Mouse (Mus musculus) MEL (cell line): ENCODE measurements at regions not wholly inside any gene's neighbourhood (a gene's known extent, or its start where the extent isn't known, plus 50 kb on each side); places are given as distances from the start of the nearest gene placed in this dataset.

Experiments used
- CTCF ChIP-seq, 3 experiments: IDR thresholded peaks in 2 of 3; conservative IDR thresholded peaks in 1 of 3; 2 replicates each; pipeline ENCODE4 v1.5.1; 2011 to 2012; ENCODE audit warnings: low read length in 3 of 3, low read depth in 2 of 3, mild to moderate bottlenecking in 2 of 3, improper control_type of control experiment in 1 of 3, inconsistent platforms in 1 of 3, mixed read lengths in 1 of 3, moderate library complexity in 1 of 3; ENCODE audit not compliant: control insufficient read depth in 1 of 3, insufficient read depth in 1 of 3, poor library complexity in 1 of 3, severe bottlenecking in 1 of 3
- ELF1 ChIP-seq: IDR thresholded peaks from 2 replicates; pipeline ENCODE4 v1.6.1; 2014; ENCODE audit warnings: low read depth, mild to moderate bottlenecking, inconsistent platforms, low read length, improper control_type of control experiment, moderate library complexity
- GABPA ChIP-seq: IDR thresholded peaks from 2 replicates; pipeline ENCODE4 v1.6.1; 2012; ENCODE audit warnings: low read depth, mild to moderate bottlenecking, inconsistent platforms, low read length, improper control_type of control experiment, moderate library complexity
- GATA1 ChIP-seq: IDR thresholded peaks from 2 replicates; pipeline ENCODE4 v1.6.1; 2011; ENCODE audit warnings: low read depth, low read length, improper control_type of control experiment
- HCFC1 ChIP-seq: IDR thresholded peaks from 2 replicates; pipeline ENCODE4 v1.6.1; 2012; ENCODE audit warnings: low read depth, mild to moderate bottlenecking, inconsistent platforms, low read length, improper control_type of control experiment, moderate library complexity
- JUND ChIP-seq: IDR thresholded peaks from 2 replicates; pipeline ENCODE4 v1.6.1; 2011; ENCODE audit warnings: low read depth, mild to moderate bottlenecking, improper control_type of control experiment, low read length
- MAFK ChIP-seq: IDR thresholded peaks from 2 replicates; pipeline ENCODE4 v1.6.1; 2011; ENCODE audit warnings: low read depth, mild to moderate bottlenecking, low read length, improper control_type of control experiment, borderline replicate concordance
- MYC ChIP-seq: IDR thresholded peaks from 2 replicates; pipeline ENCODE4 v1.6.1; 2011; ENCODE audit warnings: low read depth, mild to moderate bottlenecking, low read length, improper control_type of control experiment, moderate library complexity
- POLR2A ChIP-seq, 2 experiments: IDR thresholded peaks; 2 replicates each; pipeline ENCODE4 v1.6.1; 2011 to 2012; ENCODE audit warnings: low read length in 2 of 2, mild to moderate bottlenecking in 2 of 2, control low read depth in 1 of 2, improper control_type of control experiment in 1 of 2, low read depth in 1 of 2, moderate library complexity in 1 of 2; ENCODE audit not compliant: control insufficient read depth in 1 of 2, insufficient read depth in 1 of 2, poor library complexity in 1 of 2
- TAL1 ChIP-seq: IDR thresholded peaks from 2 replicates; pipeline ENCODE4 v1.6.1; 2012; ENCODE audit warnings: mild to moderate bottlenecking, inconsistent platforms, low read length, moderate library complexity, mixed read lengths
- TCF12 ChIP-seq: IDR thresholded peaks from 2 replicates; pipeline ENCODE4 v1.6.1; 2014; ENCODE audit warnings: low read depth, mild to moderate bottlenecking, inconsistent platforms, low read length, improper control_type of control experiment, moderate library complexity
- USF2 ChIP-seq, 2 experiments: IDR thresholded peaks; 2 replicates each; pipeline ENCODE4 v1.6.1; 2011 to 2012; ENCODE audit warnings: improper control_type of control experiment in 2 of 2, low read length in 2 of 2, borderline replicate concordance in 1 of 2, inconsistent platforms in 1 of 2, low read depth in 1 of 2, mild to moderate bottlenecking in 1 of 2; ENCODE audit not compliant: insufficient read depth in 1 of 2

DNA sequence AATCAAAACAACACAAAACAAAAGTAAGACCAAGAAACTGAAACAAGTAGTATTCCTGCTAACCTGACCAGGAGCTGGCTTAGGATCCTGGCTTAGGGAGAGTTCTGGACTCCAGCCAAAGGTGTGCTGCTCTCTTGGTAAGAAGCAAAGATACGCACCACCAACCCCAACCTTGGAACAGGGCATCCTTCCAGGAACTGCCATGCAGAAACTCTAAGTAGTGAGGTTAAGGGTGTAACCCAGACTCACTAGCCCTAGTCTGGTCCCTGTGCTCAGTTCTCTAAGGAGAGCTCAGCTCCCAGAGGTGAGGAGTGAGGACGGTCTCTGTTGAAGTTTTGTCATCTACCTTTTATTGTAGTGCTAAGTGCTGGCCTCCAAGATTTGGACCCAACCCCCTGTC lies 175.4 kb downstream of the Matn1 start:
- TF ChIP-seq CTCF (IDR thresholded peaks at IDR 0.05 in 2 of 3, conservative IDR thresholded peaks at IDR 0.05 in 1 of 3; ENCODE audit: control insufficient read depth in 1 of 3, insufficient read depth in 1 of 3, low read depth in 2 of 3, low read length in 3 of 3, poor library complexity in 1 of 3, severe bottlenecking in 1 of 3): no peak
- TF ChIP-seq GABPA: no peak
- no peak for TF ChIP-seq POLR2A (IDR thresholded peaks at IDR 0.05; ENCODE audit: control insufficient read depth in 1 of 2, insufficient read depth in 1 of 2, low read depth in 1 of 2, low read length in 2 of 2, poor library complexity in 1 of 2)
- no peak for TF ChIP-seq GATA1
- TF ChIP-seq USF2 (IDR thresholded peaks at IDR 0.05; ENCODE audit: borderline replicate concordance in 1 of 2, insufficient read depth in 1 of 2, low read depth in 1 of 2, low read length in 2 of 2): no peak
- TF ChIP-seq TAL1: no peak
- TF ChIP-seq HCFC1: no peak
- no peak for TF ChIP-seq MAFK
- no peak for TF ChIP-seq ELF1
- no peak for TF ChIP-seq JUND
- TF ChIP-seq TCF12: no peak
- no peak for TF ChIP-seq MYC
